Mouse (Mus musculus) myocyte (in vitro differentiated cells): ENCODE results near the gene Nrros. TPM values are rescaled to one million over a fixed set of nuclear protein-coding genes. Genes with fewer than 3 reads are reported as not detected.

Experiments used
- H3K27me3 ChIP-seq: one replicate; pipeline ENCODE4 v1.6.1; 2011; ENCODE audit not compliant: control insufficient read depth, insufficient read depth, insufficient read length
- H3K36me3 ChIP-seq: one replicate; pipeline ENCODE4 v1.6.1; 2011; ENCODE audit not compliant: control insufficient read depth, insufficient read depth
- H3K4me2 ChIP-seq: one replicate; pipeline ENCODE4 v1.6.1; 2011; ENCODE audit warnings: low read depth, control low read depth
- H3K4me3 ChIP-seq: one replicate; pipeline ENCODE4 v1.5.1; 2011; ENCODE audit warnings: mild to moderate bottlenecking, control low read depth, moderate library complexity
- H3K79me2 ChIP-seq: one replicate; pipeline ENCODE4 v1.6.1; 2011; ENCODE audit not compliant: control insufficient read depth, insufficient read depth
- H3ac ChIP-seq: one replicate; pipeline ENCODE4 v1.6.1; 2011; ENCODE audit not compliant: control insufficient read depth, insufficient read length
- CEBPB ChIP-seq: IDR thresholded peaks from 2 replicates; pipeline ENCODE4 v1.6.1; 2011; ENCODE audit warnings: mild to moderate bottlenecking, moderate library complexity; ENCODE audit not compliant: poor library complexity, insufficient read depth, severe bottlenecking
- E2F4 ChIP-seq: IDR thresholded peaks from one replicate; pipeline ENCODE4 v1.6.1; 2011; ENCODE audit warnings: mild to moderate bottlenecking, control low read depth, moderate library complexity; ENCODE audit not compliant: insufficient read depth
- MAX ChIP-seq: IDR thresholded peaks from one replicate; pipeline ENCODE4 v1.6.1; 2011; ENCODE audit warnings: low read depth, mild to moderate bottlenecking, control low read depth
- MYOD1 ChIP-seq, 3 experiments: IDR thresholded peaks; one replicate each; pipeline ENCODE4 v1.6.1; 2011; ENCODE audit warnings: control low read depth in 2 of 3, low read depth in 2 of 3, mild to moderate bottlenecking in 2 of 3, moderate library complexity in 1 of 3; ENCODE audit not compliant: insufficient read length in 2 of 3, control insufficient read depth in 1 of 3
- MYOG ChIP-seq, 3 experiments: IDR thresholded peaks; one replicate each; pipeline ENCODE4 v1.6.1; 2011; ENCODE audit warnings: control low read depth in 2 of 3, low read depth in 2 of 3, mild to moderate bottlenecking in 2 of 3; ENCODE audit not compliant: insufficient read length in 2 of 3, control insufficient read depth in 1 of 3, insufficient read depth in 1 of 3
- POLR2A ChIP-seq: IDR thresholded peaks from one replicate; pipeline ENCODE4 v1.6.1; 2011; ENCODE audit warnings: low read depth, mild to moderate bottlenecking, control low read depth, moderate library complexity; ENCODE audit not compliant: insufficient read length
- POLR2AphosphoS2 ChIP-seq: IDR thresholded peaks from one replicate; pipeline ENCODE4 v1.6.1; 2011; ENCODE audit warnings: low read depth, control low read depth; ENCODE audit not compliant: insufficient read length
- REST ChIP-seq: IDR thresholded peaks from one replicate; pipeline ENCODE4 v1.6.1; 2011; ENCODE audit warnings: mild to moderate bottlenecking, control low read depth, moderate library complexity; ENCODE audit not compliant: insufficient read depth, insufficient read length
- SRF ChIP-seq: IDR thresholded peaks from one replicate; pipeline ENCODE4 v1.6.1; 2011; ENCODE audit warnings: low read depth; ENCODE audit not compliant: control insufficient read depth, insufficient read length
- TCF12 ChIP-seq: IDR thresholded peaks from one replicate; pipeline ENCODE4 v1.6.1; 2011; ENCODE audit warnings: mild to moderate bottlenecking, control low read depth; ENCODE audit not compliant: poor library complexity, insufficient read depth, severe bottlenecking
- TCF3 ChIP-seq: IDR thresholded peaks from one replicate; pipeline ENCODE4 v1.6.1; 2011; ENCODE audit warnings: low read depth, control low read depth; ENCODE audit not compliant: insufficient read length
- USF1 ChIP-seq: IDR thresholded peaks from one replicate; pipeline ENCODE4 v1.6.1; 2011; ENCODE audit warnings: low read depth, mild to moderate bottlenecking, control low read depth, moderate library complexity
- polyA plus RNA-seq: library from polyadenylated mRNA; unstranded; fragments of >200 nt; fragmentation: generic; extraction: Trizol; gene quantifications from one replicate; pipeline ENCODE4 v1.2.1, GENCODE M21; 2012; ENCODE audit warnings: missing spikeins

The Nrros gene
- polyA plus RNA-seq, 1 experiment: not detected

DNA sequence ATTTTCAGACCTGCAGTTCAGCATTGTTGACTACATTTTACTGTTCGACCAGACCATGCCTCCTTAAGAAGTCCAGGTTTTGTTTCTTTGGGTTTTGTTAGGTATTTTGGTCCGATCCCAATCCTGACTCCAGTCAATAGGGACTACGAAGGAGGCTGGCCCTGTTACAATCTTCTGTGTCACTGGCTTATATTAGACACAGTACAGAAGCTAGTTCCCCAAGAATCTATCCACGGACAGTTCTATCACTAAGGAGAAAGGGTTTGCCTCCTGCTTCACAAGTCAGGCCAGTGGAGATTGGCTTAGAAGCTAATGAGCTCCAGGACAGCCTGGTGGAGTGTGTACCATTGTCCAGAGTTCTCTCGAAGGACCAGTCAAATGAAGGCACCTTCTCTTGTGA is 1.5 kb downstream of the Nrros start:
- Histone ChIP-seq H3ac (no peak overlapping the region), H3K36me3 (no peaks in the 10 kb centered on the region), H3K27me3 (peaks cover 27% of the 10 kb centered on the region), H3K4me3 (no peak overlapping the region), H3K4me2 (no peak overlapping the region), H3K79me2 (no peaks in the 10 kb centered on the region)
- no peak for TF ChIP-seq USF1
- TF ChIP-seq MAX: no peak
- no peak for TF ChIP-seq MYOG (IDR thresholded peaks at IDR 0.05; ENCODE audit: control insufficient read depth in 1 of 3, insufficient read depth in 1 of 3, insufficient read length in 2 of 3, low read depth in 2 of 3)
- no peak for TF ChIP-seq POLR2AphosphoS2
- no peak for TF ChIP-seq POLR2A
- no peak for TF ChIP-seq TCF3
- TF ChIP-seq CEBPB: no peak

DNA sequence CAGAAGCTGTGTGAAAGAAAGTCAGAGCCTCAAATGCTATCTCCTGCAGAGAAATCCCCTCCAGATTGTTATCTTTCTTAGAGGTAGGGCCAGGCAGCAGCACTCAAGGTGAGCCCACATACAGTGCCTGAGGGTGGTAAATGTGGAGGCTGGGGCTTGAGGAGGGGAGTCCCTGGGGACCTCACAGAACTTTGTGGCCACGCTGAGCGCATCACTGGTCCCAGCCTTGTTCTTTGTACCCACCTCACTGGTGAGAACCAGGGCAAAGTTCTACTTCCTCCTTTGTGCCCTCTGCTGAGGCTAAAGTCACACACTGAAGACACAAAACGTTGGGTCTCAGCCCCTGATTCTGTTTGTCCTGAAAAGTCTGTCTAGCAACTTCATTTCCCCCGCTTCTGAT is 2.0 kb downstream of the Nrros start:
- Histone ChIP-seq H3K36me3 (no peaks in the 10 kb centered on the region), H3K4me3 (no peak overlapping the region), H3ac (no peak overlapping the region), H3K79me2 (no peaks in the 10 kb centered on the region), H3K27me3 (peaks cover 27% of the 10 kb centered on the region), H3K4me2 (no peak overlapping the region)
- TF ChIP-seq TCF3 (no peak), SRF (no peak), MYOG (IDR thresholded peaks at IDR 0.05; ENCODE audit: control insufficient read depth in 1 of 3, insufficient read depth in 1 of 3, insufficient read length in 2 of 3, low read depth in 2 of 3) (no peak), USF1 (no peak), TCF12 (no peak)

DNA sequence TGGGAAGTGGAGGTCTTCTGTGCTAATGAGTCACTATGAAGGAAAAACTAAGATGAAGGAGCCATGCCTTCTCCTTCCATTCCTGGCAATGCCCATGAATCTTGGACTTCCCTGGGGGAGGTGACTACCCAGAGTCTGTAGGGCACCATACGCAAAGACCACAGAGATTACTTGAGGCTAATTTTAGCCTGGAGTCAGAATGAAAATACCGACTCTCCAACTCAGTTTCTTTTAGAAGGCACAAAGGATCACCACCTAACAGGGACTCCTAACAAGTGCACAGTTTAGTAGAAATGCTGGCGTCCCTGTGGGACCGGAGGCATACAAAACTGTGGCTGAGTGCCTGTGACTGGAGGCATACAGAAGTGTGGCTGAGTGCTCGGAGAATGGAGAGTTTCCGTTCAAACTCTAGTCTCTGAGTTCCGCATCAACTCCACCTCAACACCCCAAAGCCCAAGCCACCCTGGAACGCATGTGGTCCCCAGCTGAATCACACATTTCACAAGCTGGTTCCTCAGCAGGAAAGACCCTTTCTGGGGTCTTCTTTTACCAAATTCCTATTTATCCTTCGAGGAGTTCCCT is 4.6 kb downstream of the Nrros start:
- Histone ChIP-seq H3K4me3 (no peak overlapping the region), H3K4me2 (no peak overlapping the region), H3K27me3 (peaks cover 29% of the 10 kb centered on the region)

DNA sequence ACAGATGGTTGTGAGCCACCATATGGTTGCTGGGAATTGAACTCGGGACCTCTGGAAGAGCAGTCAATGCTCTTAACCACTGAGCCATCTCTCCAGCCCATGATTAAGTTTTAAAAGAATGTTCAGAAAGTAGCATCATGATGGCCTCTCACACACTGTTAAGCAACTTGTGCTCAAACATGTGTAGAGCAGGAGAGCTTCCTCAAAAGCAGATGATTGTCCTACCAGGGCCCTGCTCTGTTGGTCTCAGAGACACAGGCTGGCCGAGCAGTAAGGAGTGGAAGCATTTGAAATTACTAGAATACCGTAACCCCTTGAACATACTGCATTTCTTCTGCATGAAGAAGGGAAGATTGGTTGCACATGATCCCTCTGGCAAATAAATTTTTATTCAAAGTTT is 6.4 kb downstream of the Nrros start:
- Histone ChIP-seq H3ac (no peak overlapping the region), H3K36me3 (no peaks in the 10 kb centered on the region), H3K79me2 (no peaks in the 10 kb centered on the region), H3K4me3 (no peak overlapping the region), H3K4me2 (no peak overlapping the region), H3K27me3 (peaks cover 27% of the 10 kb centered on the region)
- TF ChIP-seq E2F4 (no peak), MYOD1 (IDR thresholded peaks at IDR 0.05; ENCODE audit: control insufficient read depth in 1 of 3, insufficient read length in 2 of 3, low read depth in 2 of 3) (no peak), TCF12 (no peak), SRF (no peak), TCF3 (no peak), USF1 (no peak), REST (no peak), MAX (no peak), POLR2AphosphoS2 (no peak), CEBPB (no peak), POLR2A (no peak), MYOG (IDR thresholded peaks at IDR 0.05; ENCODE audit: control insufficient read depth in 1 of 3, insufficient read depth in 1 of 3, insufficient read length in 2 of 3, low read depth in 2 of 3) (no peak)

More for the DNA sequence above, 4.6 kb downstream of the Nrros start:
- Histone ChIP-seq H3K36me3 (no peaks in the 10 kb centered on the region), H3K79me2 (no peaks in the 10 kb centered on the region), H3ac (no peak overlapping the region)
- no peak for TF ChIP-seq TCF12
- TF ChIP-seq POLR2AphosphoS2: no peak
- TF ChIP-seq TCF3: no peak

DNA sequence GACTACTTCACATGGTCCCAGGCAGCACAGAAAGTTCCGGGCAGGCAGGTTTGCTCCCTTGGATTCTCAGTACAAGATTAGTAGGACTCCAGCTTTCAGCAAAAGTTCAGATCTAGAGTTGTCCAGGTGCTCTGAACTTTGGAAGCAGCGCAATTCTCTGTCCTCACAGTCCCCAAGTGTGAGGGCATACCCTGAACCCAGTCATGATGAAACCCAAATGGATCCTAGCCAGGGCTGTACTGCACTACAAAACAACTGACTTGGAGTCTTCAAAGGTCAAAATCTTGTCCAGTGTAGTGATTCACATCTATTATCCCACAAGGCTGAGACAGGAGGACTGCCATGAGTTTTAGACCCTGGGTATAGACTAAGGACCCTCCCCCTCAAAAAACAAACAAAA is 8.0 kb downstream of the Nrros start:
- TF ChIP-seq TCF12: no peak
- TF ChIP-seq MAX: no peak
- no peak for TF ChIP-seq USF1
- no peak for TF ChIP-seq REST
- no peak for TF ChIP-seq E2F4
- TF ChIP-seq POLR2AphosphoS2: no peak
- no peak for TF ChIP-seq POLR2A
- TF ChIP-seq CEBPB: no peak
- TF ChIP-seq SRF: no peak
- no peak for TF ChIP-seq MYOG (IDR thresholded peaks at IDR 0.05; ENCODE audit: control insufficient read depth in 1 of 3, insufficient read depth in 1 of 3, insufficient read length in 2 of 3, low read depth in 2 of 3)
- no peak for TF ChIP-seq MYOD1 (IDR thresholded peaks at IDR 0.05; ENCODE audit: control insufficient read depth in 1 of 3, insufficient read length in 2 of 3, low read depth in 2 of 3)
- Histone ChIP-seq H3K4me3 (no peak overlapping the region), H3K79me2 (no peaks in the 10 kb centered on the region), H3K27me3 (peaks cover 23% of the 10 kb centered on the region), H3K4me2 (no peak overlapping the region), H3ac (no peak overlapping the region), H3K36me3 (no peaks in the 10 kb centered on the region)
